Mouse (Mus musculus) limb, embryonic 14.5 days (tissue): ENCODE data around the gene Rhoh. TPM values are rescaled to one million over a fixed set of nuclear protein-coding genes. Genes with fewer than 3 reads are reported as not detected.

Experiments used
- ATAC-seq: fragments of 200-750 bp; cut with Nextera tagmentation; 2 replicates; pipeline ENCODE4 v1.8.0; 2017; ENCODE audit warnings: low read depth, moderate number of reproducible peaks, moderate TSS enrichment; ENCODE audit not compliant: low FRiP score
- DNase-seq: peaks from one replicate; pipeline ENCODE4 v3.0.0-alpha.2; 2015; ENCODE audit warnings: low spot score
- H3K27ac ChIP-seq: fragments of 300-500 bp; sonication (generic); replicated peaks from 2 replicates; pipeline ENCODE4 v1.5.1; 2014; ENCODE audit warnings: low read depth, mild to moderate bottlenecking, low read length, moderate library complexity, mixed read lengths
- H3K27me3 ChIP-seq: fragments of 300-500 bp; sonication (generic); 2 replicates; pipeline ENCODE4 v1.6.1; 2014; ENCODE audit warnings: low read length, mixed read lengths; ENCODE audit not compliant: control insufficient read depth, insufficient read depth
- H3K36me3 ChIP-seq: fragments of 300-500 bp; sonication (generic); 2 replicates; pipeline ENCODE4 v1.6.1; 2014; ENCODE audit warnings: mild to moderate bottlenecking, low read length, moderate library complexity, mixed read lengths; ENCODE audit not compliant: control insufficient read depth, insufficient read depth
- H3K4me1 ChIP-seq: fragments of 300-500 bp; sonication (generic); 2 replicates; pipeline ENCODE4 v1.6.1; 2014; ENCODE audit warnings: antibody characterized with exemption, low read length, mixed read lengths; ENCODE audit not compliant: control insufficient read depth, insufficient read depth
- H3K4me2 ChIP-seq: fragments of 300-500 bp; sonication (generic); replicated peaks from 2 replicates; pipeline ENCODE4 v1.6.1; 2014; ENCODE audit warnings: low read depth, mild to moderate bottlenecking, low read length, moderate library complexity; ENCODE audit not compliant: severe bottlenecking
- H3K4me3 ChIP-seq: fragments of 300-500 bp; sonication (generic); replicated peaks from 2 replicates; pipeline ENCODE4 v1.5.1; 2014; ENCODE audit warnings: low read length
- H3K9ac ChIP-seq: fragments of 300-500 bp; sonication (generic); 2 replicates; pipeline ENCODE4 v1.6.1; 2014; ENCODE audit warnings: mild to moderate bottlenecking, low read depth, low read length, moderate library complexity; ENCODE audit not compliant: severe bottlenecking
- H3K9me3 ChIP-seq: fragments of 300-500 bp; sonication (generic); 2 replicates; pipeline ENCODE4 v1.6.1; 2016; ENCODE audit warnings: low read length; ENCODE audit not compliant: control insufficient read depth
- POLR2A ChIP-seq: fragments of 200-500 bp; IDR thresholded peaks from 2 replicates; pipeline ENCODE4 v1.8.0; 2012; ENCODE audit warnings: inconsistent platforms, mild to moderate bottlenecking, moderate library complexity, borderline replicate concordance; ENCODE audit not compliant: insufficient read depth, insufficient read length; ENCODE audit errors: extremely low read depth
- WGBS: fragments of 180-500 bp; shearing (Covaris S2); extraction: QIAGEN DNeasy Blood & Tissue Kit; methylation state at CpG from one replicate; pipeline ENCODE4 v1.1.7; 2014; 5-methylcytosine and 5-hydroxymethylcytosine counted together
- polyA plus RNA-seq, 2 experiments: library from polyadenylated mRNA; depleted of rRNA in 1 of 2; stranded (reverse) in 1 of 2; unstranded in 1 of 2; fragments of >200 nt; fragmentation: Nextera tagmentation in 1 of 2; extraction: Ambion mirVana in 1 of 2; gene quantifications; 2 replicates each; pipeline versions ENCODE4 v1.2.1 to v1.2.3; 2012 to 2014

Gene Rhoh
- polyA plus RNA-seq, 2 experiments = 1.4 to 2.0 TPM

DNA sequence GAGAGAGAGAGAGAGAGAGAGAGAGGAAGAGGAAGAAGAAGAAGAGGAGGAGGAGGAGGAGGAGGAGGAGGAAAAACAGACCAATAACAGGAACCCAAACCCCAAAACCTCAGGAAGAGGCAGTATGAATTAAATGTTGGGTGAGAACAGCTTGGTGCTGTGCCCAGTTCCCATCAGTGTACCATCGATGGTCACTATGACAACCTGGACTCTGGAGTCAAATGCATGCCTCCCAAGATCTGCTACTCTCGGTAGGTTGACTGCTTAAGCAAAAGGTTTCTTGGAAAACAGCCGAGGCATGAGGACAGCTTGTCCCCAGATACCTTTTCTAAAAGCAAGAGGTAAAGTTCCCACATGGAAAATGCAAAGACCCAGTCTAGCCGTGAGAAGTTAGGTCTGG, 48.3 kb downstream of the Rhoh start:
- Histone ChIP-seq H3K27me3 (no peaks in the 10 kb centered on the region), H3K4me3 (no peak overlapping the region), H3K9me3 (peaks cover 6% of the 10 kb centered on the region; the same call in 1 of the 2 replicates), H3K9ac (no peak overlapping the region), H3K4me2 (no peak overlapping the region), H3K4me1 (no peaks in the 10 kb centered on the region), H3K27ac (no peak overlapping the region), H3K36me3 (no peaks in the 10 kb centered on the region)
- no peak for ATAC-seq
- no peak for TF ChIP-seq POLR2A
- DNase-seq = no peak
- whole genome bisulfite sequencing = 81% methylated on average over 4 of the region's 4 CpGs

DNA sequence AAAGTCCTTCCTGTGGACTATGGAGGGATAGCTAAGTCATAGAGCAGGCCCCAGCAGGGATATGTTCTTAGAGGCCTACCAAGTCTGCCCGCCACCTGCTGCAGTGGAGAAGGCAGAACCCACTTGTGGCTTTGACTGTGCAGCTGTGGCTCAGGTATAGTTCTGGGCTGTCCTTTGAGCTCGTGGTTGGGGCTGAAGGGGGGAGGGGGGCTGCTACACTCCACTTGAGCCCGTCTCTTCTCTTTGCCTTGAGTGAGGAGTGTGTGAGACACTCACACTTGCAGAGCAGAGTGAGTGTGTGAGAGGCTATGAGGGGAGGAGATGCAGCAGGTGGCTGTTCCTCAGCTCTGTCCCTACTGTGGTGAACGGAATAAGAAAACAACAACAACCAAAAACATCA, 49.4 kb downstream of the Rhoh start:
- ATAC-seq (no peak), DNase-seq (no peak)
- Histone ChIP-seq H3K27me3 (no peaks in the 10 kb centered on the region), H3K4me1 (no peaks in the 10 kb centered on the region), H3K36me3 (no peaks in the 10 kb centered on the region), H3K4me3 (no peak overlapping the region), H3K27ac (no peak overlapping the region), H3K9me3 (no peaks in the 10 kb centered on the region), H3K9ac (no peak overlapping the region), H3K4me2 (no peak overlapping the region)
- 69% methylated on average over 4 of the region's 4 CpGs for WGBS
- TF ChIP-seq POLR2A = no peak

DNA sequence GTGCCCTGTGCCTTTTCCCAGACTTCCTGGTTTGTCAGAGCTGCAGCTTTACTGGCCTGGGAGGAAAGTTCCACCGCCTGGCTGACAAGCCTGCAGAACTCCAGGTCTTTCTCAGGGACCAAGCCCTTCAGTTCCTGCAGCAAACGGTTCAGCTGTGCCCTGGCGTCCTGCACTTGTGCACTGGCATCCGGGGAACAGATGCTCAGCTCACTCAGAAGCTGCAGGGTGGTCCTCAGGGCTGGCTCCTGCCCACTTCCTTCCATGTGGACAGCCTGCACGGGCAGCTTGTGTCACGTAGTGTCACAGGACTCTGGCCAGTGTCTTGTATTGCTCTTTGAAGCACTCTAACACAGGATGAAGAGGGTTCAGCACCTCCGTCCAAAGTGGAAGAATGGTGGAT, 50.7 kb downstream of the Rhoh start:
- Histone ChIP-seq H3K9ac (no peak overlapping the region), H3K27me3 (no peaks in the 10 kb centered on the region), H3K4me2 (no peak overlapping the region), H3K9me3 (no peaks in the 10 kb centered on the region), H3K4me1 (no peaks in the 10 kb centered on the region), H3K4me3 (no peak overlapping the region), H3K27ac (no peak overlapping the region), H3K36me3 (no peaks in the 10 kb centered on the region)
- no peak for TF ChIP-seq POLR2A
- ATAC-seq (no peak; the same call in 1 of the 2 replicates), DNase-seq (peak; percentile 20)
- 75% methylated on average over 7 of the region's 7 CpGs for WGBS

DNA sequence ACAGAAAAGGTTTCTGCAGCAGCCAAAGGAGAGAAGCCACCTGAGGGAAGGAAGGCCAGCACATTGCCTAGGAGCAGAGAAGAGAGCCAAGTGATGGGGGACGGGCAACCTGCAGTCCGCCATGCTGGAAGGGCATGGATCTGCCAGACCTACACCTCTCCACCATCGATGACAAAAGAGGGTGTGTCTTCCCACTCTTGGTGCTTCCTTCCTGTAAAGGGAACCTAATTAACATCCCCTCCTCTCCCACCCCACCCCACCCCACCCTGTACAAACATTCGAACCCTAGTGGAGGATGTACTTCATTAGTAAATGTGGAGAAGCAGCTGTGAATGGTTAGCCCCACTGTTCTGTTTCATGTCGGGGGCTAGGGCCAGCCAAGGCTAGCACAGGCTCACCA, 51.2 kb downstream of the Rhoh start:
- TF ChIP-seq POLR2A = no peak
- Histone ChIP-seq H3K4me1 (no peaks in the 10 kb centered on the region), H3K27ac (no peak overlapping the region), H3K9ac (no peak overlapping the region), H3K4me3 (no peak overlapping the region), H3K4me2 (no peak overlapping the region), H3K27me3 (no peaks in the 10 kb centered on the region), H3K36me3 (no peaks in the 10 kb centered on the region), H3K9me3 (no peaks in the 10 kb centered on the region)
- ATAC-seq (no peak), DNase-seq (no peak)
- 68% methylated on average over 5 of the region's 5 CpGs for WGBS

DNA sequence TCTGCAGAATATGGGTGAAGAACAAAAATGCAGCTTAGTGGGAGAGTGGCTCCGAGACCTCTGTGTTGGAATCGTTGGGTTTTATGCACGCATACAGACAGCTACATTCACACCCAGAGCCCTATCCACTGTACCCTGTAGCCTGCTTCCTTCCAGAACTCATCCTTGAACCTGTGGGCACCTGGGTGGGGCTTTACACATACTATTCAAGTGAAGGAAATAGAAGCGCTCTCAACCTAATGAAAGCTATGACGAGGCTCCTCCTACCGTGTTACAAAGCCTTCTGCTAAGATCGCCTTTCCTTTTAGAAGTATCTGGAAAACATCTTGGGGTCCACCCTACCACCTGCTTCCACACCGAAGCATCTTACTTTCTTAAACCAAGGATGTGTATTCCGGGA, 52.1 kb downstream of the Rhoh start:
- Histone ChIP-seq H3K4me1 (no peaks in the 10 kb centered on the region), H3K27me3 (no peaks in the 10 kb centered on the region), H3K9ac (no peak overlapping the region), H3K27ac (no peak overlapping the region), H3K4me3 (no peak overlapping the region), H3K4me2 (no peak overlapping the region), H3K36me3 (no peaks in the 10 kb centered on the region), H3K9me3 (no peaks in the 10 kb centered on the region)
- TF ChIP-seq POLR2A = no peak
- WGBS = 86% methylated on average over 9 of the region's 9 CpGs
- DNase-seq (no peak), ATAC-seq (no peak)

DNA sequence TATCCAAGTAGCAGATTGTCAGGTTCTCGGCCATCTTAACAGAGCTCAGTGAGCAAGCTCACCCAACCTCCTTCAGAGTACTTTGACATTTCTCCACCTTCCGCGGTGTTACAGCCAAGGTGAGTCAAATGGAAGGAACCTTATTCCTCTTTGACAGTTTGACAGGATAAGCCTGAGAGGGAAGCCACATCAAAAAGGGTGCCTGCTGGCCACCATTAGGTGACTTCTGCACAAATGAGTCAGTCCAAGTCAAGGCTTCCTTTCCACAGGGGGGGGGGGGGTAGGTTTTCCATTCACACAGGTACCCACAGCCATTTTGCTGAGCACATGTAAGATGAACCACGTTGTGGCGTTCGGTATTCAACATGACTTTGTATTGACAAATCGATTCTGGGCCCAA, 53.3 kb downstream of the Rhoh start:
- DNase-seq (no peak), ATAC-seq (no peak)
- Histone ChIP-seq H3K36me3 (no peaks in the 10 kb centered on the region), H3K9ac (no peak overlapping the region), H3K9me3 (no peaks in the 10 kb centered on the region), H3K27me3 (no peaks in the 10 kb centered on the region), H3K4me1 (peaks cover 6% of the 10 kb centered on the region), H3K27ac (no peak overlapping the region), H3K4me3 (no peak overlapping the region), H3K4me2 (no peak overlapping the region)
- 89% methylated on average over 7 of the region's 7 CpGs for WGBS
- TF ChIP-seq POLR2A = no peak
